9 mouse cellular contexts compared by ENCODE assay signal in the genomic region with DNA sequence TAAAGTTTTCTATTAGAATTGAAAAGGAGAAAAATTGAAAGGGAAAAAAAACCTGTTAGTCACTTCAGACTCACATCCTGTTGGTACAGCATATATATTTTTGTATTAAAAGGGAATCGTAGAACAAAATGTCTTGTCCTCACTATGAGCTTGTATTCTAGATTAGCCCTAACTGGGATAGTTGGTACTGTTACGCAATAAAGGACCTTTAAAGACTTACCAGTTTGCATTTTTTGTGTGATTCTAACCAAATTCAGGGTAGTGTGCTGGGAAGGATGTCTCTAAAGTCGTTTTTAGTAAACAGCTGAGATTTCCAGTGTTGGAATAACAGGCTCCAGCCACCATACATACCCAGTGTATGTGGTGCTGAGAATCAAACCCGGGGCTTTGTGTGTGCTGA. TPM values are rescaled to one million over a fixed set of nuclear protein-coding genes. Genes with fewer than 3 reads are reported as not detected.
A peak's percentile ranks its signal among the peaks of the same experiment; 100 is the strongest.
DNase-seq lines count a peak whose midpoint lies in the region; ATAC-seq and TF ChIP-seq lines count a peak whose summit lies in the region.
"Had no signal": no experiment of that assay in that cellular context is flagged by ENCODE, and none has a peak within 500 bp of the region (broad histone marks: within the 10 kb centered on the region; RNA-seq: fewer than 3 reads in every experiment).

No protein-coding gene starts in this region.

- intact Hi-C loops in heart, postnatal 36 days (cut with DNase I) = loop anchor here (2.0 to 10.0 kb wide), 5 partner anchors 23 to 981 kb away; partner anchors contain the start of genes Ahi1, Hbs1l, Ifngr1 and Mtfr2
- intact Hi-C loops in gastrocnemius, postnatal 14 days (cut with DNase I; ENCODE audit: low total_unique reads) = no loop called here

- H3K79me2 ChIP-seq in C2C12 (ENCODE audit: control insufficient read depth, insufficient read depth) = peaks cover 67% of the 10 kb centered on the region

- DNase-seq in heart, postnatal 36 days = no peak
- DNase-seq in forebrain, embryonic 14.5 days (ENCODE audit: low spot score) = no peak
- DNase-seq in liver, embryonic 13.5 days = no peak
- no peak for DNase-seq in Muller cell, postnatal 12 days (ENCODE audit: inconsistent ontology term)
- DNase-seq in gastrocnemius, postnatal 14 days = no peak
- no peak for DNase-seq in right cerebral cortex, postnatal 4 days
- DNase-seq: kidney, adult 2 months had no signal

- no peaks in the 10 kb centered on the region for H3K9me3 ChIP-seq in heart, embryonic 12.5 days (replicated peaks)
- no peaks in the 10 kb centered on the region for H3K9me3 ChIP-seq in forebrain, embryonic 14.5 days (replicated peaks; ENCODE audit: control insufficient read depth, low read length)
- no peaks in the 10 kb centered on the region for H3K9me3 ChIP-seq in liver, embryonic 13.5 days (replicated peaks)

- TF ChIP-seq CTCF in C2C12 (IDR thresholded peaks at IDR 0.05; ENCODE audit: control insufficient read depth, insufficient read depth, insufficient read length) = no peak

- no peak for ATAC-seq in heart, embryonic 12.5 days (ENCODE audit: insufficient number of reproducible peaks, low FRiP score)
- ATAC-seq in forebrain, embryonic 14.5 days = no peak
- ATAC-seq in liver, embryonic 13.5 days (ENCODE audit: low read depth) = no peak

- H3K4me2 ChIP-seq in heart, embryonic 12.5 days = peak overlapping the region; percentile 49
- peak overlapping the region; percentile 53 for H3K4me2 ChIP-seq in forebrain, embryonic 14.5 days (ENCODE audit: low read length)
- peak overlapping the region; percentile 81 for H3K4me2 ChIP-seq in liver, embryonic 13.5 days

- peaks cover 18% of the 10 kb centered on the region for H3K4me1 ChIP-seq in heart, embryonic 12.5 days (replicated peaks)
- peaks cover 14% of the 10 kb centered on the region for H3K4me1 ChIP-seq in forebrain, embryonic 14.5 days (ENCODE audit: control insufficient read depth, insufficient read depth, low read length)
- H3K4me1 ChIP-seq in liver, embryonic 13.5 days (replicated peaks) = peaks cover 43% of the 10 kb centered on the region

- no peak overlapping the region for H3K9ac ChIP-seq in heart, embryonic 12.5 days
- no peak overlapping the region for H3K9ac ChIP-seq in forebrain, embryonic 14.5 days (ENCODE audit: low read length)
- peak overlapping the region; percentile 96 for H3K9ac ChIP-seq in liver, embryonic 13.5 days

- H3ac ChIP-seq in C2C12 (ENCODE audit: control insufficient read depth, insufficient read length, low read depth) = no peak overlapping the region

- peak overlapping the region; percentile 85; the same call in 1 of the 2 replicates for H3K4me3 ChIP-seq in heart, embryonic 12.5 days
- H3K4me3 ChIP-seq in C2C12 (ENCODE audit: insufficient read depth, poor library complexity, severe bottlenecking) = peak overlapping the region; percentile 97
- H3K4me3 ChIP-seq in forebrain, embryonic 14.5 days (ENCODE audit: low read depth, low read length) = peak overlapping the region; percentile 81; the same call in 1 of the 2 replicates
- peak overlapping the region; percentile 95 for H3K4me3 ChIP-seq in liver, embryonic 13.5 days (replicated peaks)

- H3K36me3 ChIP-seq in heart, embryonic 12.5 days = peaks cover 8% of the 10 kb centered on the region
- peaks cover 38% of the 10 kb centered on the region for H3K36me3 ChIP-seq in C2C12 (ENCODE audit: control insufficient read depth, insufficient read depth)
- peaks cover 11% of the 10 kb centered on the region for H3K36me3 ChIP-seq in forebrain, embryonic 14.5 days (ENCODE audit: control insufficient read depth, insufficient read depth, low read length)
- H3K36me3 ChIP-seq in liver, embryonic 13.5 days = peaks cover 16% of the 10 kb centered on the region

- H3K79me3 ChIP-seq in C2C12 (ENCODE audit: low read depth) = peaks cover 61% of the 10 kb centered on the region

- H3K27ac ChIP-seq in heart, embryonic 12.5 days (ENCODE audit: poor library complexity, severe bottlenecking) = no peak overlapping the region
- H3K27ac ChIP-seq in forebrain, embryonic 14.5 days (ENCODE audit: low read depth, low read length) = no peak overlapping the region
- H3K27ac ChIP-seq in liver, embryonic 13.5 days = 0 out of 2 replicates have a peak overlapping the region, but pooled peaks have one; percentile 6

- H3K27me3 ChIP-seq in heart, embryonic 12.5 days (replicated peaks) = no peaks in the 10 kb centered on the region
- H3K27me3 ChIP-seq in C2C12 (ENCODE audit: control insufficient read depth, insufficient read depth, insufficient read length) = no peaks in the 10 kb centered on the region
- no peaks in the 10 kb centered on the region for H3K27me3 ChIP-seq in forebrain, embryonic 14.5 days (replicated peaks; ENCODE audit: control insufficient read depth, insufficient read depth, low read length)
- no peaks in the 10 kb centered on the region for H3K27me3 ChIP-seq in liver, embryonic 13.5 days

- 83% methylated on average over 4 of the region's 4 CpGs for WGBS in heart, embryonic 12.5 days
- 92% methylated on average over 4 of the region's 4 CpGs for WGBS in forebrain, embryonic 14.5 days
- WGBS in liver, embryonic 13.5 days (ENCODE audit: insufficient replicate concordance) = 52% methylated on average over 4 of the region's 4 CpGs

TF ChIP-seq in C2C12, 6 proteins besides CTCF, POLR2A, EP300 and RAD21:
- no peak for TF ChIP-seq MYOD1 (IDR thresholded peaks at IDR 0.05; ENCODE audit: control insufficient read depth, insufficient read length, low read depth)
- peak; percentile 67 for TF ChIP-seq CEBPB (IDR thresholded peaks at IDR 0.05; ENCODE audit: low read depth)

RNA-seq across cellular contexts. Expression of gene Bclaf1, which starts 1.7 kb away (rescaled TPM):
- 94.4 and 98.8 TPM in 2 replicates for polyA plus RNA-seq in heart, embryonic 12.5 days (2016; fragmentation: Nextera tagmentation; extraction: Ambion mirVana)
- total RNA-seq in heart, postnatal 36 days (2021) = 10 to 100 TPM; 59.5 to 64.9 TPM
- 19.2 TPM for polyA plus RNA-seq in C2C12 (2012; fragmentation: generic; extraction: Trizol)
- polyA plus RNA-seq in forebrain, embryonic 14.5 days (2014; fragmentation: Nextera tagmentation; extraction: Ambion mirVana) = 137 and 143 TPM in 2 replicates
- polyA plus RNA-seq in liver, embryonic 13.5 days (2015; fragmentation: Nextera tagmentation; extraction: Ambion mirVana) = 57.1 and 68.8 TPM in 2 replicates
- total RNA-seq in gastrocnemius, postnatal 14 days (2021) = 10 to 100 TPM; 46.4 to 51.7 TPM

RNA-seq across cellular contexts. Expression of gene Mtfr2, which starts 33.6 kb away (rescaled TPM):
- polyA plus RNA-seq in heart, embryonic 12.5 days (2016; fragmentation: Nextera tagmentation; extraction: Ambion mirVana) = 2.4 and 3.2 TPM in 2 replicates
- under 1 TPM; 0.14 to 0.31 TPM for total RNA-seq in heart, postnatal 36 days (2021)
- polyA plus RNA-seq in C2C12 (2012; fragmentation: generic; extraction: Trizol) = 6.1 TPM
- polyA plus RNA-seq in forebrain, embryonic 14.5 days (2014; fragmentation: Nextera tagmentation; extraction: Ambion mirVana) = 0.80 and 1.1 TPM in 2 replicates
- polyA plus RNA-seq in liver, embryonic 13.5 days (2015; fragmentation: Nextera tagmentation; extraction: Ambion mirVana) = 3.5 and 3.6 TPM in 2 replicates
- under 1 TPM; 0.62 to 0.88 TPM for total RNA-seq in gastrocnemius, postnatal 14 days (2021)
